Mouse (Mus musculus) liver (tissue): ENCODE data around the gene Efcab11.

Source experiments
- DNase-seq: peaks from one replicate; pipeline ENCODE4 v3.0.0-alpha.2; 2020; ENCODE audit warnings: mixed read lengths

The Efcab11 gene

DNA sequence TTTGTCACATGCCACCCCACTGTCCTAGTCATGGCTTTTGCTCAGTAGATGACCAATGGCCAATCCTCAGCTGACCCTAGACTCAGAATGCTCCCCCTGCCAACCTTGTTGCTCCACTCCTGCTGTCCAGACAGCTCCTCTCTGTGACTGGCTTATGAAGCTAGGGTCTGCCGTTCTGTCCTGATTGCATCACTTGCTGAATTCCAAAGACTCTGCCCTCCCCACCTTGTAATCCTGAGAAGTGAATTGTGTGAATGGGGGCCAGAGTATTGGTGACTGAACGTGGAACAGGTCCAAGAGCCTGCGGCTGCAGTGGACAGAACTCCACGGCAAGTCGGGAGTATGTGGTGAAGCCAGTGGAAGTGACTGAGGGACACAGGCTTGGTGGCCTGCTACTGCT is 145.0 kb downstream of the Efcab11 start:
- no peak for DNase-seq

- DNase-seq = no peak
Measured at GRCm38 (mm10) chr12:99738256-99738655, 146.0 kb downstream of the Efcab11 start.

DNA sequence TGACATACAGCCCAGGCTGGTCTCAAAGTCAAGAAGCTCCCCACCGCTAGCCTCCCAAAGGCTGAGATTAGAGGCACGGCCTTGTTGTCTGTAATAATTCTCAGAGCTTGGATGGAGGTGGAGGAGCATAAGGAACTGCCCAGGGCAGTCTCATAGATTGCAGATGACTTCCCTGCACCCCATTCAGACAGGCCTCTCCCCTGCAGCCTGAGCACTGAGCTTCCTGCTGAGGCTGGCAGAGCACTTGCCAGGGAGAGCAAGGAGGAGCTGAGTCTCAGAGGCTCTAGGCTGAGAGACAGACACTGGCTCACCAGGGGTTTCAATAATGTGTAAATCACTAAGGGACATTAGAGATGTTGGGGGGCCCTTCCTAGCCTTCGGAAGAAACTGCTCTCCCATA is 147.3 kb downstream of the Efcab11 start:
- DNase-seq = no peak

DNA sequence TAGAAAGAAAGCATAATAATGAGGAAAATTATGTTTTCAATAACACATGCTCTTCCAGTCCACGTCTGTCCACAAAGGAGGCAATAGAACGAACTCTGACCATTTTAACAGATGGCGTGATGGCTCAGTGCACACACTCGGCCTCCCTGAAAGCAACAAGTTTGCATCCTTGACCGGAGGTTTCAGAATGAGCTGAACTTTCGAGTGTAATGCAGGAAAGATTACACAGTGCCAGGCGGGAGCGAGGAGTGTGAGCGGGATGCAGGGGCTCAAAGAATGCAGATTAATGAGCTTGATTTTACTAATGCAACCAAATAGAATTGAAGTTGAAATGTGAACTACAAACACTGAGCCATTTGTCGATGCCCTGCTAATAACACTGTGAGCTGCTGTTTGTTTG is 149.1 kb downstream of the Efcab11 start:
- no peak for DNase-seq

GRCm38 (mm10) chr12:99724206-99724605 is 160.0 kb downstream of the Efcab11 start:
- DNase-seq = no peak

DNA sequence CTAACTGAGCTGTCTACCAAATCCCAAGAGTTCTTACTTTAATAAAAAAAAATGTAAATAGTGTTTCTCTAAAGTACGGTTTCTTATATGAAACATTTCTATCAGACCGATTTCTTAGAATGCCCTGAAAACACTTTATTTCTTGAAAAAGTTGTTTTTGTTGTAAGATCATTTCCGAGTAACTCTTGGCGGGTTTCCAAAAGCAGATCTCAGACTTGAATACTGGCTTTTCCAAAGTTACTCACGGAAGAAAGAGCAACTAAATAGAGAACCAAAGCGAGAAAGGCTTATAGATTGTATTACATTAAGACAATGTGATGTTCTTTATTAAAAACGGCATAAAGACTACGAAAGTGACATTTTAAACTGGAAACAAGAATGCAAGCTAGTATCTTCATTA is 160.4 kb downstream of the Efcab11 start:
- no peak for DNase-seq

GRCm38 (mm10) chr12:99721318-99721717 is 162.9 kb downstream of the Efcab11 start:
- DNase-seq = no peak

- no peak for DNase-seq
Measured at GRCm38 (mm10) chr12:99719777-99720176, 164.5 kb downstream of the Efcab11 start.

GRCm38 (mm10) chr12:99718161-99718560 is 166.1 kb downstream of the Efcab11 start:
- no peak for DNase-seq

- DNase-seq = no peak
Measured at GRCm38 (mm10) chr12:99716038-99716610, 168.1 kb downstream of the Efcab11 start.

- DNase-seq = no peak
Measured at GRCm38 (mm10) chr12:99715129-99716037, 168.9 kb downstream of the Efcab11 start.

DNA sequence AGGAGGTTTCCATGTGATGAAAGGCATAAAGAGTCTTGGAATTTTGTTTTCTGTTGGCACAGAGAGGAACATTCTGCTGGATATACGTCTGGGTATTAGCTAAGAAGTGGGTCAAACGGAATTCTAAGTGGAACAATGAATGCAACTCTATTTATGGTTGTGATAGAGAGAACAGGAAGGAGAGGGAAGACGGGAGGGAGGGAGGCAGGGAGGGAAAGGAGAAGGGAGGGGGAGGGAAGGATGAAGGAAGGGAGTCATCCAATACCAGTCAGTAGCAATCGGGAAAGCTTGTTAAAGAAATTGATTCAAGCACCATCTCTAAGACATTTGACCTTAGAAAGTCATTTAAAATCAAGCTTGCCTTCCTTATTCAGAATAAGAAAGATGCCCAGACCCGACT is 172.0 kb downstream of the Efcab11 start:
- DNase-seq = no peak

DNA sequence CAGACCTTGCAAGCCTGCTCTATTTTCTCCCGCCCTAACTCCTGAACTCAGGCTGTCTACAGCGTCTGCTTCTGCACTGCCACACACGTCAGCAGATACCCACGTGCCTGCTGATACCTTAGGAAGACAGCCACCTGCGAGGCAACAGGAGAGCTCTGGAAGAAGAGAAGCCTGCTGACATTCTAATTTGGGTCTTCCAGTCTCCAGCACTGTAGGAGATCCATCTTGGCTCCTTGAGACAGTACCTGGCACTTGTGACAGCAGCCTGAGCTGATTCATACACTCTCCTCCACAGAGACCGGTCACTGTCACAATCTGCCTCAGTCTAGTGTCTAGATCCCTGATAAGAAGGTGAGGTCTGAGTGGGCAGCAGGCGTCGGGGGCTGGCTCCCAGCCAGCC is 182.0 kb downstream of the Efcab11 start:
- no peak for DNase-seq

- no peak for DNase-seq
Measured at GRCm38 (mm10) chr12:99700380-99700779, 183.9 kb downstream of the Efcab11 start.

- DNase-seq = no peak
Measured at GRCm38 (mm10) chr12:99699379-99700023, 184.7 kb downstream of the Efcab11 start.

- DNase-seq = no peak
Measured at GRCm38 (mm10) chr12:99694066-99694465, 190.2 kb downstream of the Efcab11 start.

DNA sequence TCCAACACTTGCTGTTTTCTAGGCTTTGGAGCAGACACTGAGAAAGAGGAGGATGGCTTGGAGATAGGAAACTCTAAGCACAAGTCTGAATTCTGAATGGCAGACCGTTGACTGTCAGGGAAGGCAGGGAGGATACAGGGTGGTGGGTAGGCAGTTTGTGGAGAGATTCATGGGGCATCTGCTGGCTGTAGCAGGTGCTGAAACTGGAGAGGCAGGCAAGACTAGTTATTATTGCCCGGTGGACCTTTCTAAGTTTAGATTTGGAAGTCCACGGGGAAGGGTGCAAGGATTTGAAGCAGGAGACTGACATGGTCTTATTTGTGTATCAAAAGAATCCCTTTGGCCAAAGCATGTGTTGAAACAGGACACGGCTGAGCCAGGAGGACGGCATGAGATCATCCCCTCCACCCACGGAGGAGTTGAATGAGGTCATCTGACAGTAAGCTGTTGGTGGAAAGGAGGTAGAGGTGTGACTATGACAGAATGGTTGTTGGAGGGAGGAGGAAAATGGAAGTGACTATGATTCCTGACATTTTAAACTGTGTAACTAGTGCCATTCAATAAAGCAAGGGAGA is 197.7 kb downstream of the Efcab11 start:
- no peak for DNase-seq

DNA sequence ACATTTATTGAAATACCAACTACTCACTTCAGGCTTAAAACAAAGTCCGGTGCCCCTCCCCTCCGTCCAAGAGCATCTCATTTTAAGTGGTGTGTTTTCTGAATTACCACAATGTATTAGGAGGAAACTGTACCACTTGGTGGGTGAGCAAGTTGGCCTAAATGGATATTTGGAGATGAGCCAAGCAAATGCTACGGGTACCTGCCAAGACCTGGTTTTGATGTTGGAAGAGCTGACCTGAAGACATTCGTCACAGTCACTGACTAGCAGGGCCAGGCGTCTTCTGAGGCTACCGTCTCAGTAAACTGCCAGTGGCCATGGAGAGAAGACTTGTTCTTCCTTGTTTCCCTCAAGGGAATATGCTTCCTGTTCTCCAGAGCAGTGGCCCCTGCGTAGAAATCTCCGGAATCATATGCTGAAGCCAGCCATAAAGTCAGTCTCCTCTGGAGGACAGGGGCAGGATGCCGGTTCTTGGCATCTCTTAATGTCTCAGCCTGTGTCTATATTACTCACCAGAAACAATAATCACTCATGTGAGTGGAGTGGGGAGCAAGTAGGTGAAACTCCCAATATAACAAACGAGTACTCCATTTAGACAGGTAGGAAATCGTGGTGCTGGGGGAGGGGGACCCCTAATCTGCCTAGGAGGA is 198.7 kb downstream of the Efcab11 start:
- no peak for DNase-seq

DNA sequence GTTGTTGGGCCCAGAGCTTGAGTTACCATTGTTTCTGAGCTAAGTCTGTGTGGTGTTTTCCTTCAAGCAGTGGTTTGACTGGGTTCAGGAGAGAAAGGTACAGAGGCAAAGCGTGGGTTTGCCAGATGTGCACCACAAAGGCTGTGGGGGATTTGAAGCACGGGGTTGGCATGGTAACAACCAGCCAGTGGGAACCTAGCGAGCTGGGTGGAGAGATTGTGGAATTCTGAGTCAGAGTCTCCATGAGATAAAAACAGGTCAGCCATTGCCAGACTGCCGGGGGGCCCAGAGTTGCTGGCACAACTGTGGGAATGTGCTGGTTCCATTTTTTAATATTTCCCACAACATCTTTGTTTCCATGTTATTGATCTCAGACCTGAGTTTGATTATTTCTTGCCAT is 202.6 kb downstream of the Efcab11 start:
- no peak for DNase-seq

DNA sequence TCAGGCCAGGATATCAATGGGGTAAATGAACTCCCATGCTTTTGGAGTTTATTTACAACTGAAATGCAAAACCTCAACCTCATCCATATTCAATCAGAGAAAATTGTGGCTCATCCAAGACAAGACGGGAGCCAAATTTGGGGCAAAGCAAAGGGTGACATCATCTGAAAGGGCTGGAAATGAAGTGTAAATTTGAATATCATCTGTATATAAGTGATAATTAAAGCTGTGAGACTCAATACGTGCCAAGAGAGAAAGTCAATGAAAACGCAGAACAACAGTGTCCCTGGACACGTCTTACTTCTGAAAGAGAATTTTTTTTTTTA is 212.4 kb downstream of the Efcab11 start:
- no peak for DNase-seq

DNA sequence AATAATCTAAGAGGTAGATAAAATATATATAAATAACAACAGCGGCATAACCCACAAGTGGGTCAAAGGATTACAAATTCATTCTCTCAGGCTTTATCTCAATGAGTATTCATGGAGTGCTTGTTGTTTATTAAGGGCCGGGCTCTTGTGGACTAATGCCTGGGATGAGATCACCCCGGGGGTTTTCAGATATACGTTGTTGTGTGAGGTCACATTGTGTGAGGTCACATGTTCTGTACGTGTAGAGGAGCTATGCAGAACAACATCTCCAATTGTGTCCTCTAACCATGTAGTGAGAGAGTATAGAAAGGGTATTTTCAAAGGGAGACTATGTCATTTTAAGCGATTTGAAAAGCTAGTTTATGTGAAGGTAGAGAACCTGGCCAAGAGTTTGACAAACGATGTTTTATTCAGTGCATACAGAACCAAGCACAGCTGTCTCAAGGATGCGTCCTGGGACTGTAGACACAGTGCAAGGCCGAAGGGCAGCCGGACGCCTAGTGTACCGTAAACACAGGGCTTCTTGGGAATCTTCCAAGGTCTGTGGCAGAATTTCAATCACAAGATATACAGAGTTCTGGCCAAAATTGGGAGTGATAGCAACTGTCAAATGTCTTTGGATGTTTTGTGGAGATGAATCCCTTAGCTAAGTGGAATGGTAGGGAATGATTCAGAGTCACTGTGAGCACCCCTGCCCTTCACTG is 212.9 kb downstream of the Efcab11 start:
- DNase-seq = no peak

- DNase-seq = no peak
Measured at GRCm38 (mm10) chr12:99670762-99671152, 213.5 kb downstream of the Efcab11 start.
